Mouse (Mus musculus) layer of hippocampus, adult 8-10 months (tissue): Measurements from ENCODE around the gene Gm10487. TPM values are rescaled to one million over a fixed set of nuclear protein-coding genes. Genes with fewer than 3 reads are reported as not detected.
"Not testable (repeated sequence)": the region's sequence is repeated elsewhere in the genome, so short reads cannot be mapped to it uniquely, and the experiment has no call there.

Source experiments
- DNase-seq, 2 experiments: peaks; one replicate each; pipeline ENCODE4 v3.0.0; 2022; ENCODE audit warnings: low spot score in 2 of 2
- total RNA-seq, 4 experiments: library from RNA; stranded (reverse); gene quantifications; 2 replicates each; pipeline ENCODE4 v1.2.4; 2022

Gm10487 gene
- not detected for total RNA-seq

GRCm38 (mm10) chrX:30843369-30843768 is at the start of gene Gm10487:
Gm10487 (minus strand) TSS chrX:30843469.
- DNase-seq, result not testable (repeated sequence)
